Mouse (Mus musculus): ENCODE data around the gene Unc119b. TPM values are rescaled to one million over a fixed set of nuclear protein-coding genes. Genes with fewer than 3 reads are reported as not detected.

Gene Unc119b
- polyA plus RNA-seq, 1 experiment from 2014 or later = 8.5 TPM

DNA sequence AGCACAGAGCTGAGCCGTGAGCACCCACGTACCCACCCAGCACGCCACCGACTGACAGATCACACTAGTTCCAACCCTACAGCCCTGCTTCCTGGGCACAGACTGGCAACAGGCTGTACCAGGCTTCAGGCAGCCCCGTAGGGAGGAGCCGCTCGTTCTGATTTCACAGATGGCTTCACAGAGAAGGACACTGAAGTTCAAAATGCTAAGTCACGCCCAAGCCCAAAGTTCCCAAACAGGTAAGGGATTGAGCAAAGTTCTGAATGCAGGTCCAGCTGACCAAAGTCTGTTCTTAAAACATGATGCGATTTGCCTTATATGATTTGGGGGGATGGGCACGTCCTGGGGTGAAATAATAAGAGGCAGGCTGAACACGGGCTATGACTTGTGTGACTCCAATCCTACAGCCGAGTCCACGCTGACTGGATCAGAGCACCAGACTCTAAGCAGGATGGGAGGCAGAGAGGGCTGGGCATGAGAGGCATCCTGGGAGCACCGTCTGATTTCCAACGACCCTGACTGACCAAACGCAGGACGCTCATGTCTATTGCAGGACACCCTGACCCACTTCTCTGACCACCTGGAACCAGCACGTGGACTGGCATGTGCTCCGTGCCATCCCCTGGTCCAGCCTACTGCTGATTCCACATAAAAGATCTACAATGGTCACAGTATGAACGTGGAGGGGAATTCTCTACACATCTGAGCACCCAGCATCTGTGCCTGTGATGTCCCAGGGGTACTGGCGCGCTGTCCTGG, 7.2 kb downstream of the Unc119b start:
- Histone ChIP-seq H3K36me3 (replicated peaks) (peaks cover 20% of the 10 kb centered on the region), H3K9me3 (replicated peaks) (no peaks in the 10 kb centered on the region), H3K27me3 (no peaks in the 10 kb centered on the region), H3K27ac (replicated peaks) (no peak overlapping the region), H3K4me2 (no peak overlapping the region), H3K4me3 (replicated peaks) (no peak overlapping the region), H3K9ac (no peak overlapping the region), H3K4me1 (replicated peaks) (0 out of 2 replicates have a peak, but pooled peaks cover 1% of the 10 kb centered on the region)
- 86% methylated on average over 22 of the region's 22 CpGs for WGBS (ENCODE audit: insufficient replicate concordance)
- ATAC-seq (ENCODE audit: insufficient read depth) = no peak

DNA sequence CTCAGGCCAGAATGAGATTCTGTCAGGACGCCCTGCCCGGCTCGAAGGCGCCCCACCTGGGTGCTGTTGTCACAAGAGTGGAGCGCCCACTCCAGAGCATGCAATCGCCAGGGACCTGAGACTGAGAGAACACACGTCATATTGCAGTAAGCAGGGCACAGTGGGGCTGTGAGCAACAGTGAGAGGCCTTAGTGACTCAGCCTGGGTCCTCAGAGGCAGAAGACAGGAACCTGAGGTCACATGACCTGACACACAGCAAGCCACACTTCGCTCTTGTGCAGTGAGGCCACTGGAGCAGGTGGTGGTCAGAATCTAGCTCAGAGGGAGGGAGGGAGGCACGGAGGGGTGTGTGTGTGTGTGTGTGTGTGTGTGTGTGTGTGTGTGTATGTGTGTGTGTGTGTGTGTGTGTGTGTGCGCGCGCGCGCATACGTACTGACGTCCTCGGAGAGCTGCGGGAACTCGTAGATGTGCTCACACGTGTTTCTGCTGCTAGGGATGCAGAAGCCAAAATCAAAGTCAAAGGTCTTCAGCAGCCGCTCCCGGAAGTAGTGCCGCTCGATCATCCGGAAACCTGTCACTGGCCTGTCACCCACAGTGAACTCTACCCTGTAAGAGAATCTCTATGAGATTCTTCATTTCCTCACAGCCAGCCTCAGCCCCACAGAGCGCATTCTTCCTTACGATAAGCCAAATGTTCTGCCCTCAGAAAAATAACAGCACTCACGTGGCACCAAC, 8.0 kb downstream of the Unc119b start:
- Histone ChIP-seq H3K4me3 (replicated peaks) (no peak overlapping the region), H3K27me3 (no peaks in the 10 kb centered on the region), H3K4me1 (replicated peaks) (peaks cover 4% of the 10 kb centered on the region), H3K36me3 (replicated peaks) (peaks cover 20% of the 10 kb centered on the region), H3K27ac (replicated peaks) (no peak overlapping the region), H3K4me2 (no peak overlapping the region), H3K9ac (no peak overlapping the region), H3K9me3 (replicated peaks) (no peaks in the 10 kb centered on the region)
- WGBS (ENCODE audit: insufficient replicate concordance) = 79% methylated on average over 28 of the region's 28 CpGs
- no peak for ATAC-seq (ENCODE audit: insufficient read depth)

DNA sequence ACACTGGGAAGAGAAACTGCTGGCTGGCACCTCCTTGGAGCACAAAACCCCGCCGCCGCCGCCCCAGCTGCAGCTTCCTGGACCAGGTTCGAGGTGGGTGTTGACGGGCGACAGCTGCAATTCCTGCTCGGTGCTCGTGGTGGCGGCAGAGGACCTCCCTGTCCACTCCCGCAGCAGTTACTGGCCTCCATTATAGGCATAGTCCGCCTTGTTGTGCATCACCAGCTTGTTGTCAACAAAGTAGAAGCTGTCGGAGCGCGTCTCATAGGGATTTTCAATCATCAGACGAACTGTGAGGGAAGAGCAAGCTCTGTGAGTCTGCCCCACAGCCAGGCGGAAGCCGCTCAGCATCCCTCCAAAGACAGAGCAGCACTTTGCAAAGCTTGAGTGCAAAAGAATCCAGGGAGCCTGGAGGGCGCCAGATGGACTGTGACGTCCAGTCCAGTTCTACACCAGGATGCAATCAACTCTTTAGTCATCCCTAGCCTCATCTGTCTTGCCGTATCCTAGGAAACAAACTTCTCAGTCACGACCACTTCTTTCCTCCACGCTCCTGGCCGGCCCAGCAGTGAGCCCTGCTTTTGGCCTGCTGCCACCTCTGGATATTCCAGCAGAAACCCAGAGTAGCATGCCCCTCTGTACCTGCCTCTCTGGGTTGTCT, 9.4 kb downstream of the Unc119b start:
- no peaks in the 10 kb centered on the region for H3K9me3 ChIP-seq (replicated peaks)
- no peak overlapping the region for H3K27ac ChIP-seq (replicated peaks)
- WGBS (ENCODE audit: insufficient replicate concordance) = 35% methylated on average over 24 of the region's 24 CpGs

DNA sequence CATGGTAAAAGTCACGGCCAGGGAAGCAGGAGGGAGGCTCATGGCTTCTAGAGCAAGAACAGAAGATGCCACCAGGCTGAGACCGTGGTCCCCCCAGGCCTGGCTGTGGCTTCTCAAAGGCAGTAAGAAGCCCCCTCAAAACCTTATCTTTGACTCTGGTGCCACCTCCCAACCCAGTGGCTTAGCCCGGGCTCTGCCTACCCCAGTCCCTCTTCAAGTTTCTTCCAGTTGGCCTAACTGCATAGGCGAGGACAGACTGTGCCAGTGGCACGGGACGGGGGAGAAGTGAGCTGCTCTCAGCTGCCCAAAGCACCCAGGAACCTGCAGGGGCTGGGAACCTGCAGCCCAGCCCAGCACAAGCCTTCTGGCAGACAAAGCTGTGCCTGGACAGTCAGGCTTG, 10.1 kb downstream of the Unc119b start:
- ATAC-seq (ENCODE audit: insufficient read depth) = no peak
- 79% methylated on average over 6 of the region's 6 CpGs for WGBS (ENCODE audit: insufficient replicate concordance)
- H3K9me3 ChIP-seq (replicated peaks) = no peaks in the 10 kb centered on the region
- H3K9ac ChIP-seq = no peak overlapping the region
- H3K27me3 ChIP-seq = no peaks in the 10 kb centered on the region
- no peak overlapping the region for H3K4me3 ChIP-seq (replicated peaks)
- peaks cover 8% of the 10 kb centered on the region for H3K4me1 ChIP-seq (replicated peaks)
- peaks cover 17% of the 10 kb centered on the region for H3K36me3 ChIP-seq (replicated peaks)
- H3K4me2 ChIP-seq = no peak overlapping the region
- no peak overlapping the region for H3K27ac ChIP-seq (replicated peaks)

More for the DNA sequence above, 9.4 kb downstream of the Unc119b start:
- H3K4me3 ChIP-seq (replicated peaks) = no peak overlapping the region
- no peak overlapping the region for H3K4me2 ChIP-seq
- H3K9ac ChIP-seq = no peak overlapping the region
- peak; percentile 37; the same call in 1 of the 2 replicates for ATAC-seq (ENCODE audit: insufficient read depth)
- H3K27me3 ChIP-seq = no peaks in the 10 kb centered on the region
- peaks cover 20% of the 10 kb centered on the region for H3K36me3 ChIP-seq (replicated peaks)
- H3K4me1 ChIP-seq (replicated peaks) = peaks cover 7% of the 10 kb centered on the region

DNA sequence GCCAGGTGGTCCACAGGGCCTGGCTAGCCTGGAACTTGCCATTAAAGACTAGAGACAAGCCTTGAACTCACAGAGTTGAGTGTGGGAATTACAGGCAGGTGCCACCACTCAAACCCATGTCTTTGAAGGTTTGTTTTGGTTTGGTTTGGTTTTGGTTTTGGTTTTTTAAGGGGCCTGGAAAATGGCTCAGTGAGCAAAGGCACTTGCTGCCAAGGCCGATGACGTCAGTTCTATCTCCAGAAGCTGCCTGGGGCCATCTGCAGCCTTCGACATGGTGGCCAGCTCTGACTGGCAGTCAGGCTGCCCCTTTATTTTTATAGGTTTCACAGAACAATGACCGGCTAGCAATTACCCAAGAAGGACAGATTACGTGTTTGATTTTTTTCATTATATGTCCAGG, 13.8 kb downstream of the Unc119b start:
- peaks cover 31% of the 10 kb centered on the region for H3K4me1 ChIP-seq (replicated peaks)
- no peak overlapping the region for H3K4me2 ChIP-seq
- H3K4me3 ChIP-seq (replicated peaks) = no peak overlapping the region
- H3K9ac ChIP-seq = no peak overlapping the region
- no peaks in the 10 kb centered on the region for H3K27me3 ChIP-seq
- WGBS (ENCODE audit: insufficient replicate concordance) = 85% methylated on average over 5 of the region's 5 CpGs
- H3K27ac ChIP-seq (replicated peaks) = no peak overlapping the region
- H3K36me3 ChIP-seq (replicated peaks) = peaks cover 16% of the 10 kb centered on the region
- no peak for ATAC-seq (ENCODE audit: insufficient read depth)
- no peaks in the 10 kb centered on the region for H3K9me3 ChIP-seq (replicated peaks)

DNA sequence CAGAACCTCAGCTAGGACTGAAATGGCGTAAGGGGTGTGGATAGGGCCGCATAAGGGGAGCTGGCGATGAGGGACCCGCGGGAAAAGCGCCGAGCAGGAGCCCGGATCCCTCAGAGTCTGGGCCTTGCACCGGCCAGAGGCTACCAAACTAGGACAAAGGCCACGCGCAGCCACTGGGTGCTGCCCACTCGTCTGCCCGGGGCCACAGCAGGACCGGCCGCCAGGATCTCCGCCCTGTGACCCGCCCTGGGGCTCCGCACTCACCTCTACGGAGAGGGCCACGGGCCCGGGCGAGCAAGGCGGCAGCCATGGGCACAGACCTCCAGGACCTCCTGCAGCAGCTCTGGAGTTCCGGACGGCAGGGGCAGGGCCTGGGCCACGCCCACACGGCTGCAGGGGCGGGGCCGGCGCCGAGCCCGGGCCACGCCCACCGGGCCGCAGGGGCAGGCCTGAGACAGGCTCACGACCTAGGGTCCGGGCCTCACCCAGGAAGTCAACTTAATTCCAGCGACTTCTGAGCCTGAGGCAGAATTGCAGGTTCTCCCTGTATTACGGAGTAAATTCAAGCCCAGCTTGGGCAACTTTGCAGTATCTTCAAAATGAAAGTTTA, 15.7 kb downstream of the Unc119b start, which contains the start of gene Acads:
Gene Acads, minus strand, starts transcription at position 386 of the 610 bp plus-strand sequence.
- ATAC-seq (ENCODE audit: insufficient read depth) = peak; percentile 89
- peak within 1 kb of the TSS; percentile 96 for H3K4me2 ChIP-seq
- H3K9ac ChIP-seq = peak within 1 kb of the TSS; percentile 79
- H3K4me1 ChIP-seq (replicated peaks) = peaks cover 31% of the 10 kb centered on the region
- WGBS (ENCODE audit: insufficient replicate concordance) = 1% methylated on average over 39 of the region's 39 CpGs
- H3K27ac ChIP-seq (replicated peaks) = peak within 1 kb of the TSS; percentile 65
- no peaks in the 10 kb centered on the region for H3K9me3 ChIP-seq (replicated peaks)
- H3K27me3 ChIP-seq = no peaks in the 10 kb centered on the region
- peak within 1 kb of the TSS; percentile 76 for H3K4me3 ChIP-seq (replicated peaks)
- peaks cover 15% of the 10 kb centered on the region for H3K36me3 ChIP-seq (replicated peaks)

DNA sequence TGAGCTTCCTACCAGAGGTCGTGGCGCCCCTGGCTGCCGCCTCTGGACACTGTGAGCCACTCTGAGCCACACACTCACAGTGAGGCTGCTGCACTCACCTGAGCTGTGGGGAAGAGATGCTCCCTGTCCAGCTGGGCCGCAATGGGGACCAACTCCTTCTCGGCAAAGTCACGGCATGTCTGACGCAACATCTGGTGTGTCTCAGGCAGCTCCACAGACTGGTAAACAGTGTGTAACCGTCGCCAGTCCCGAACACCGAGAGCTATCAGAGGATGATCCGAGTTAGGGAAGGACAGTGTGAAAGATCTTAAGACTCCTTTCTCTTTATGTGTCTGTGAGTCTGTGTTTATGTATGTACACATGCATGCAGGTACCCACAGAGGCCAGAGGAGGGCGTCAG, 17.3 kb downstream of the Unc119b start:
- Histone ChIP-seq H3K36me3 (replicated peaks) (peaks cover 21% of the 10 kb centered on the region), H3K4me3 (replicated peaks) (no peak overlapping the region), H3K4me1 (replicated peaks) (peaks cover 31% of the 10 kb centered on the region), H3K27ac (replicated peaks) (no peak overlapping the region), H3K4me2 (no peak overlapping the region), H3K9ac (no peak overlapping the region), H3K27me3 (no peaks in the 10 kb centered on the region), H3K9me3 (replicated peaks) (no peaks in the 10 kb centered on the region)
- ATAC-seq (ENCODE audit: insufficient read depth) = no peak
- WGBS (ENCODE audit: insufficient replicate concordance) = 82% methylated on average over 13 of the region's 13 CpGs

DNA sequence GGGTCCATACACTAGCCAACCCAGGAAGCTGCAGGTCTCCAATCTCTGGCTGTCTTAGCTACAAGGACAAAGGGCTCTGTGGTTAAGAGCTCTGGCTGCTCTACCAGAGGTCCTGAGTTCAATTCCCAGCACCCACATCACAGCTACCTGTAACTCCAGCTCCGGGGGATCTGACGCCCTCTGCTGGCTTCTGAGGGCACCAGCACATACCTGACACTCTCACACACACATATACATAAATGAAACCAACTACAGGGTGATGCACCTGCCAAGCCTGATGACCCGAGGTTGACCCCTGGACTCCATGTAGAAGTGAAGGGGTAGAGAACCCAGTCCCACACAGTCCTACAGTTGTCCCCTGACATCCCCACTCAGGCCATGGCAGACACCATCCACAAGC, 18.3 kb downstream of the Unc119b start:
- 73% methylated on average over 3 of the region's 3 CpGs for WGBS (ENCODE audit: insufficient replicate concordance)
- no peak for ATAC-seq (ENCODE audit: insufficient read depth)
- no peak overlapping the region for H3K4me2 ChIP-seq
- no peak overlapping the region for H3K27ac ChIP-seq (replicated peaks)
- peaks cover 27% of the 10 kb centered on the region for H3K36me3 ChIP-seq (replicated peaks)
- no peaks in the 10 kb centered on the region for H3K27me3 ChIP-seq
- no peaks in the 10 kb centered on the region for H3K9me3 ChIP-seq (replicated peaks)
- peaks cover 27% of the 10 kb centered on the region for H3K4me1 ChIP-seq (replicated peaks)
- H3K4me3 ChIP-seq (replicated peaks) = no peak overlapping the region
- H3K9ac ChIP-seq = no peak overlapping the region

DNA sequence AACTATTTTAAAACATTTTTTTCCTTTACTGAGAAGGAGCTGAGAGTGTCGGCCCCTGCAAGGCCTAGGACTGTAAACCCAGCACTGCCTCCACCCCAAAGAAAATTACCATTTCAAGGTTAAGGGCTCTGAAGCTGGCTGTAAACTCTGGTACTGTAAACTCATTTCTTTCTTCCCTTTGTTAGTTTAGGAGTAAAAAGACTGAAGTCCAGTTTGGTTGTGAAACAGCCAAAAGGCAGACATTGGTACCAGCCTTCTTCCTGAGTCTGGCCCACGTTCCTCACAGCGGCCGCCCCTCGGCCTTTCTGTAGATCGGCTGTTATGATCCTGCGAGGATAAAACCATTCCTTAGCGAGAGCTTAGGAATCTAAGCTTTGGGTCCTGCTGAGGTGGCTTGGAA, 20.3 kb downstream of the Unc119b start:
- 77% methylated on average over 8 of the region's 8 CpGs for WGBS (ENCODE audit: insufficient replicate concordance)
- no peak for ATAC-seq (ENCODE audit: insufficient read depth)
- no peaks in the 10 kb centered on the region for H3K9me3 ChIP-seq (replicated peaks)
- H3K4me2 ChIP-seq = no peak overlapping the region
- no peak overlapping the region for H3K4me3 ChIP-seq (replicated peaks)
- peaks cover 22% of the 10 kb centered on the region for H3K4me1 ChIP-seq (replicated peaks)
- no peak overlapping the region for H3K9ac ChIP-seq
- no peak overlapping the region for H3K27ac ChIP-seq (replicated peaks)
- no peaks in the 10 kb centered on the region for H3K27me3 ChIP-seq
- peaks cover 27% of the 10 kb centered on the region for H3K36me3 ChIP-seq (replicated peaks)

DNA sequence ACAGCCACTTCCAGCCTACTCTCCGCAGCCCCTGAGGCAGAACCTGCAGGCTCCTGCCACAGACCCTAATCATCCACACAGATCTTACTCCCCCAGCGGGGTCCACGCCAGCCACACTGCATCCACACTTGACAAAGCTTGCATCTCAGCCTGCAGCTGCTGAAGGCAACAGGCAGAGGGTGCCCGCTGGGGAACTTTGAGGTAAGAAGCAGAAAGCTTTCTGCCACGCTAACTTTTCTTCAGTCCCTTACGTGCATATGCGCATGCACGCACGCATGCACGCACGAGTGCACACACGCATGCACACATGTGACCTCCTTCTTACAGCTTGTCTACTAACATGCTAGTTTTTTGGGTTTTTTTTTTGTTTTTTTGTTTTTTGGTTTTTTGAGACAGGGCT, 21.5 kb downstream of the Unc119b start:
- Histone ChIP-seq H3K27me3 (no peaks in the 10 kb centered on the region), H3K27ac (replicated peaks) (no peak overlapping the region), H3K4me3 (replicated peaks) (no peak overlapping the region), H3K4me1 (replicated peaks) (peaks cover 10% of the 10 kb centered on the region; the same call in 1 of the 2 replicates), H3K9me3 (replicated peaks) (no peaks in the 10 kb centered on the region), H3K9ac (no peak overlapping the region), H3K4me2 (no peak overlapping the region), H3K36me3 (replicated peaks) (peaks cover 27% of the 10 kb centered on the region)
- no peak for ATAC-seq (ENCODE audit: insufficient read depth)
- 91% methylated on average over 12 of the region's 12 CpGs for WGBS (ENCODE audit: insufficient replicate concordance)

DNA sequence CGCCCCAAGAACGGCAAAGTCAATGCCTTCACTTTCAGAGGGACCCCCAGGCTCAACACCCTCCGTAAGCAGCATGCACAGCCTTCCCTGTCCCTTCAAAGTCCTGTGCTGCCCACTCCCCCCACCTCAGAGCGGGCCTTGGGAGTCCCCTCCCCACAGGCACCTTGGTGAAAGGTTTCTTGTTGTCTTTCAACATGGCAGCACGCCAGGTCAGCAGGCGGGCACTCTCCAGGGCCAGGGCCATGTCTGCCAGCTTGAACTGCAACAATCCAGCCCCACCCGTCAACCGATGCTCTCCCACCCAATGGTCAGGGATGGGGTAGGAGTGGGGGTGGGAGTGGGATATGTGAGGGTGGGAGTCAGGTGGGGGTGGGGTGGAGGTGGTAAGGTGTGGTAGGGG, 23.6 kb downstream of the Unc119b start:
- no peak for ATAC-seq (ENCODE audit: insufficient read depth)
- no peaks in the 10 kb centered on the region for H3K27me3 ChIP-seq
- H3K4me2 ChIP-seq = no peak overlapping the region
- H3K9me3 ChIP-seq (replicated peaks) = no peaks in the 10 kb centered on the region
- peaks cover 17% of the 10 kb centered on the region for H3K36me3 ChIP-seq (replicated peaks)
- no peak overlapping the region for H3K27ac ChIP-seq (replicated peaks)
- 84% methylated on average over 8 of the region's 8 CpGs for WGBS (ENCODE audit: insufficient replicate concordance)
- H3K4me1 ChIP-seq (replicated peaks) = no peaks in the 10 kb centered on the region
- H3K4me3 ChIP-seq (replicated peaks) = no peak overlapping the region
- H3K9ac ChIP-seq = no peak overlapping the region
